Mouse (Mus musculus) stomach, embryonic 15.5 days (tissue): ENCODE results near the gene Rad23a. TPM values are rescaled to one million over a fixed set of nuclear protein-coding genes. Genes with fewer than 3 reads are reported as not detected.
"Not testable (repeated sequence)": the region's sequence is repeated elsewhere in the genome, so short reads cannot be mapped to it uniquely, and the experiment has no call there.

Experiments used
- ATAC-seq: fragments of 200-750 bp; cut with Nextera tagmentation; 2 replicates; pipeline ENCODE4 v1.8.0; 2017; ENCODE audit warnings: low read depth, moderate number of reproducible peaks, moderate TSS enrichment; ENCODE audit not compliant: insufficient read depth, low FRiP score
- H3K27ac ChIP-seq: fragments of 300-500 bp; sonication (generic); 2 replicates; pipeline ENCODE4 v1.5.1; 2015; ENCODE audit warnings: mild to moderate bottlenecking, inconsistent platforms
- H3K27me3 ChIP-seq: fragments of 300-500 bp; sonication (generic); replicated peaks from 2 replicates; pipeline ENCODE4 v1.6.1; 2015; ENCODE audit warnings: inconsistent platforms
- H3K36me3 ChIP-seq: fragments of 300-500 bp; sonication (generic); 2 replicates; pipeline ENCODE4 v1.6.1; 2015; ENCODE audit warnings: inconsistent platforms
- H3K4me1 ChIP-seq: fragments of 300-500 bp; sonication (generic); 2 replicates; pipeline ENCODE4 v1.6.1; 2015; ENCODE audit warnings: inconsistent platforms
- H3K4me2 ChIP-seq: fragments of 300-500 bp; sonication (generic); 2 replicates; pipeline ENCODE4 v1.6.1; 2015; ENCODE audit warnings: mild to moderate bottlenecking, inconsistent platforms
- H3K4me3 ChIP-seq: fragments of 300-500 bp; sonication (generic); replicated peaks from 2 replicates; pipeline ENCODE4 v1.5.1; 2015; ENCODE audit warnings: inconsistent platforms
- H3K9ac ChIP-seq: fragments of 300-500 bp; sonication (generic); 2 replicates; pipeline ENCODE4 v1.6.1; 2015; ENCODE audit warnings: inconsistent platforms
- H3K9me3 ChIP-seq: fragments of 300-500 bp; sonication (generic); 2 replicates; pipeline ENCODE4 v1.6.1; 2016; ENCODE audit warnings: inconsistent platforms
- WGBS: fragments of 180-500 bp; shearing (Covaris S2); methylation state at CpG from one replicate; pipeline ENCODE4 v1.1.7; 2015; 5-methylcytosine and 5-hydroxymethylcytosine counted together
- polyA plus RNA-seq: library from polyadenylated mRNA; unstranded; fragments of >200 nt; fragmentation: Nextera tagmentation; extraction: Ambion mirVana; gene quantifications from 2 replicates; pipeline ENCODE4 v1.2.1, GENCODE M21; 2015

Rad23a gene
- polyA plus RNA-seq, 1 experiment from 2014 or later: 130 TPM

DNA sequence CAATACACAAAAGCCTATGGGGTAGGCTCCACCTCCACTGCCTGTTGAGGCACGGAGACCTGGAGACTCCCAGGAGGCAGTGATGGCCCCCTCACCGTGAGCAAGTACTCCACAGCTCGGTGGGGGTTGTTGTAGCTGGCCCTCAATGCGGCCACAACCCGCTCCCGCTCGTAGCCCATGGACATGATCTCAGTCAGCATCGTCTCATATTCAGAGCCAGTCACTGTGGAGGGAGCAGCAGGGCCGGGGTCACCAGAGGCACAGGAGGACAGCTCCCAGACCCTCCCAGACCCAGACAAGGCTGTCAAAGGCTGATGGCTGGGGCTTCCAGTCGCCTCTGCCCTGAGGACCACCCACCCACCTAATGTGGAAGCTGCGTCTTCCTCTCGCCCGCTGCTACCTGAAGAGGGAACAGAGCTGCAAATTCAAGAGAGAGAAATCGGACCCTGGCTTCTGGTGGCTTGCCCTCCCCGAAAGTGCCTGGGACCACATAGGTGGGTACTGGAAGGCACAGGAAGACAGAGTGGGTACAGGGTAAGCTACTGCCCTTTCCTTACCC lies 2.5 kb downstream of the Rad23a start:
- 78% methylated on average over 15 of the region's 15 CpGs for WGBS
- Histone ChIP-seq H3K9ac (no peak overlapping the region), H3K4me1 (peaks cover 21% of the 10 kb centered on the region), H3K27ac (no peak overlapping the region), H3K27me3 (no peaks in the 10 kb centered on the region), H3K9me3 (no peaks in the 10 kb centered on the region), H3K36me3 (peaks cover 63% of the 10 kb centered on the region), H3K4me3 (0 out of 2 replicates have a peak overlapping the region, but pooled peaks have one; percentile 2), H3K4me2 (no peak overlapping the region)
- no peak for ATAC-seq

DNA sequence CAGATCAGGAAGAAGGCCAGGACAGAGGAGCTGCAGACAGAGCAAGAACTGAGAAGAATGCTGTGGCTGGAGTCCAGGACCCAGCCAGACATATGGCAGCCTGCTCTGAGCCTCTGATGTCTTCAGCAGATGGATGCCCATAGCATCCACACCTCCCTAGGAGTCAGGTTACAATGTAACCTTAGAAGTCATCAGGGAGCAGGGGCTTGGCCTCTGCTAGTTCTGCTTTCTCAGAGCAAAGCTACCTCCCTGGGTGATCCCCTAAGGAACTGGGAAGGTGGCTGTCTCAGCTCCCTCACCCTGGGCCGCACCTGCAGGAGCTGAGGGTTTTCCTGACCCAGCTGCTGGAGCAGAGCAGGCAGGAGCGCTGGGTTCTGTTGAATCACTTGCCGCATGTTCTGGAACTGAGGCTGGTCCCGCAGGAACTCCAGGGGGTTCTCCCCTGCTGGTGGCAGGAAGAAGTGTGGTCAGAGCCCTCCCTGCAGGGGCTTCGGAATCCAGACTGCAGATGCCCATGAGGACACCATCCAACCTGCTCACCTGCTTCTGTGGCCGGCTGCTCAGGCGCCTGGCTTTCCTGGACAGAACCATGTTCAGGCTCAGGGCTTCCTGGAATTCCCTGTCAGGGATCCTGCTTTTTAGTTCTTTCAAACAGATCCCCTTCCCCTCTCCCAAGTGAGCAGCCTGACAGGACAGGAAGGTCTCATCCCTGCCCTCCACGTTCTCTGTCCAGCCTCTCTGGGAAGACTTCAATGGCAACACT lies 3.1 kb downstream of the Rad23a start:
- no peak overlapping the region for H3K4me2 ChIP-seq
- no peak overlapping the region for H3K27ac ChIP-seq
- no peak overlapping the region for H3K9ac ChIP-seq
- no peaks in the 10 kb centered on the region for H3K9me3 ChIP-seq
- H3K4me1 ChIP-seq: peaks cover 24% of the 10 kb centered on the region
- H3K4me3 ChIP-seq: 0 out of 2 replicates have a peak overlapping the region, but pooled peaks have one; percentile 2
- H3K27me3 ChIP-seq: no peaks in the 10 kb centered on the region
- no peak for ATAC-seq
- 52% methylated on average over 8 of the region's 8 CpGs for WGBS
- peaks cover 56% of the 10 kb centered on the region for H3K36me3 ChIP-seq

DNA sequence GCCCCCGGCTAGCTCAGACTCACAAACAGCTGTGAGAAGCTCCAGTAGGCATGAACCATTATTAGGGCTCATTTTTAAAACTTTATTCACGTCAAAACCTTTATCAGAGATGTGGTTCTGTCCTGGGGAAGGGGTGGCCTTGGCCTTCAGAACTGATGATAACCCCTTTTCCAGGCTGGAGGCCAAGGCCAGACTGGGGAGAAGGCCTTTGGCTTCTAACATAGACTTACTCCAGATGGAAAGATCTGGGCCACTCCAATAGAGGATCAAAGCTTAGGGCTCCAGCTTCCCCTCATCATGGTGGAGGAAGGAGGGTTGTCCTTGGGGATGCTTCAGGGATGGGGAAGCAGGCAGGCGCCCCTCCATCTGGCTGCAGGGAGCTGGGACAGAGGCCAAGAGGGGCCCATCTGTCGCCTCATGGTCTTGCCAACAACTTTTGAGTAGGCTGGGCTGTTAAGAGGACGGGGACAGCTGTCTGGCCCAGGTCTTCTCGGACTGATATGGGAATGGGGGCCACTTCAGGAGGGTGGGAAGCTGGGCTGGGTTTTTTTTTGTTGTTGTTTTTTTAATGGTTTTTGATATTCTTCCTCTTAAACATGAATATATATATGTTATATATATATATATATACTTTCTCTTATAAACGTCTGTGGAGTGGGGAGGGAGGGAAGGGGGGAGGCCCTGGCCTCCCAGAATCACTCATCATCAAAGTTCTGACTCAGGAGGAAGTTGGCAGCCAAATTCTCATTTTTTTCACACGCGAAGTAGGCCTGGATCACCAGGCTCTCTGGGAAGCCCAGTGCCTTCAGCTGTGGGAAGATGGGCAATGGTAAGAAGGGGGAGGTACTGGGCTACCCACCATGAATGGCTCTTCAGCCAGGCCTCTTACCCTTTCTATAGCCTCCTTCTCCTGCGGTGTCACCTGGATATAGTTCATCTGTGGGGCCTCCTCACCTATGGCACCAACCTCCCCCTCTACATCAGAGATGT lies 5.3 kb downstream of the Rad23a start:
- Histone ChIP-seq H3K9me3 (no peaks in the 10 kb centered on the region), H3K9ac (no peak overlapping the region), H3K27me3 (no peaks in the 10 kb centered on the region), H3K4me3 (no peak overlapping the region), H3K27ac (0 out of 2 replicates have a peak overlapping the region, but pooled peaks have one; percentile 12), H3K36me3 (peaks cover 44% of the 10 kb centered on the region), H3K4me1 (peaks cover 24% of the 10 kb centered on the region), H3K4me2 (no peak overlapping the region)
- WGBS: 53% methylated on average over 10 of the region's 10 CpGs
- no peak for ATAC-seq

DNA sequence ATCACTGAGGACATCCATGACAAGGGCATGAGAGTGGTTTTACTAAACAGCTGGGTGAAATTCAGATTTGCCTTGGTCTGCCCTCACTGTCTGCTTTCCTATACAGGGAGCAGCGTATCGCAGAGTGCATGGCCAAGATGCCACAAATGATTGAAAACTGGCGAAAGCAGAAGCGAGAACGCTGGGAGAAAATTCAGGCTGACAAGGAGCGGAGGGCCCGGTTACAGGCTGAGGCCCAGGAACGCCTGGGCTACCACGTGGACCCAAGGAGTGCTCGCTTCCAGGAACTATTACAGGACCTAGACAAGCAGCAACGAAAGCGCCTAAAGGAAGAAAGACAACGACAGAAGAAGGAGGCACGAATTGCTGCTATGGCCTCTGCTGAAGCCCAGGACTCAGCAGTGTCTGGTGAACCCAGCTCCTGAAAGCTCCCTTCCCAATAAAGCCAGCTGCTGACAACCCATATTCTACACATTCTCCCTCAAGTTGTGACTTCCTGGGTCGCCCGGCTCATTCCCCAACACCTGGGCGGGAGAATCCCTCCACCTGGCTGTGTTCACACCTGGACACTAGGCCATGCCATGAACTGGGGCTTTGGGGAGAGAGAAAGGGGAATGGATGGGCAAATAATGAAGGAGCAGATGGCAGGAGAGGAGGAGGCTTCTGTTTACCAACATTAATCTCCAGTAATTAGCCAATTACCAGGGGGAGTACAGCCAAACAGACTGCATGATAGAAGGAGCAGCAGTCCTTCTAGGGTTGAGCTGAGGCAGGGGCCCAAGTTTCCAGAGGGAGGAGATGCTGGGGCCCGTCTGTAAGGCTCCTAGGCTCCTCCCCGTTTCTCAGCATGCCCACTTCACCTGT lies 6.2 kb downstream of the Rad23a start:
- peaks cover 18% of the 10 kb centered on the region for H3K4me1 ChIP-seq
- no peak overlapping the region for H3K4me3 ChIP-seq
- H3K27ac ChIP-seq: 0 out of 2 replicates have a peak overlapping the region, but pooled peaks have one; percentile 12
- no peaks in the 10 kb centered on the region for H3K9me3 ChIP-seq
- no peak overlapping the region for H3K4me2 ChIP-seq
- 83% methylated on average over 19 of the region's 19 CpGs for WGBS
- no peaks in the 10 kb centered on the region for H3K27me3 ChIP-seq
- ATAC-seq: no peak
- H3K36me3 ChIP-seq: peaks cover 44% of the 10 kb centered on the region
- H3K9ac ChIP-seq: no peak overlapping the region

DNA sequence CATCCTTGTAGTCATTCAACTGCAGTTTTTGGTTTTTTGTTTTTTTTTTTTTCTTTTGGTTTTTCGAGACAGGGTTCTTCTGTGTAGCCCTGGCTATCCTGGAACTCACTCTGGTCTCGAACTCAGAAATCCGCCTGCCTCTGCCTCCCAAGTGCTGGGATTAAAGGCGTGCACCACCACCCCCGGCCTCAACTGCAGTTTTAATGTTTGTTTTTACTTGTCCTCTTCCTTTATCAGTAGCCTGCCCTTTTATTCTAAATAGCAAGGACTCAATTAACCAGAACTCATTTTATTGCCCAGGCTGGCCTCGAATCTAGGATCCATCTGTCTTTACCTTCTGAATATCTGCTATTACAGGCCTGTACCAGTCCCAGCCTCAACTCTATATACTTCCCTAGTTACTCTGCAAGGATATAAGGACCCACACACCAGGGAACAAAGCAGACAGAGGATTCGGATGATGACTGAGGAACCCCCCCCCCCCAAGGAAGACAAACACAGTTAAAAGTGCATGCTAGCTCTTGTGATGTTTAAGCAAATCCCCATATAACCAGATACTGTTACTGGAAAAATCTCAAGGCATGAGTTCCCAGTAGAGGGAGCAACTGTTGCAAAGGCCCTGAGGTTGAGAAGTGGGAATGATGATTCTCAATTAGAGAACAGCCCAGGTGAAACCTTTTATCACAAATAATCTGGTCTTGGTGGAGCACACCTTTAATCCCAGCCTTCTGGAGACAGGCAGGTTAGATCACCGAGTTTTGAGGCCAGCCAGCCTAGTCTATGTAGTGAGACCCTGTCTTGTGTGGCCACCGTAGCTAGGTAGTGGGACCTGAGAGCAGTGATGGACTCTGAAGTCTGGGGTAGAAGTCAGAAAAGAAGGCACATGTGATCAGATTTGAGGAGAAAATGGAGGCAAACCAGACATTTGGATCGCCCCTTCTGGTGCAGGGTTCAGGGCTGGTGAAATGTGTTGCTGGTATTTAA lies 7.4 kb downstream of the Rad23a start:
- H3K4me3 ChIP-seq: peak overlapping the region; percentile 99
- no peaks in the 10 kb centered on the region for H3K9me3 ChIP-seq
- peaks cover 38% of the 10 kb centered on the region for H3K36me3 ChIP-seq
- peak overlapping the region; percentile 96 for H3K27ac ChIP-seq
- H3K4me2 ChIP-seq: peak overlapping the region; percentile 61
- peaks cover 16% of the 10 kb centered on the region for H3K4me1 ChIP-seq
- no peaks in the 10 kb centered on the region for H3K27me3 ChIP-seq
- ATAC-seq: no peak
- WGBS: 53% methylated on average over 10 of the region's 10 CpGs
- peak overlapping the region; percentile 95 for H3K9ac ChIP-seq

DNA sequence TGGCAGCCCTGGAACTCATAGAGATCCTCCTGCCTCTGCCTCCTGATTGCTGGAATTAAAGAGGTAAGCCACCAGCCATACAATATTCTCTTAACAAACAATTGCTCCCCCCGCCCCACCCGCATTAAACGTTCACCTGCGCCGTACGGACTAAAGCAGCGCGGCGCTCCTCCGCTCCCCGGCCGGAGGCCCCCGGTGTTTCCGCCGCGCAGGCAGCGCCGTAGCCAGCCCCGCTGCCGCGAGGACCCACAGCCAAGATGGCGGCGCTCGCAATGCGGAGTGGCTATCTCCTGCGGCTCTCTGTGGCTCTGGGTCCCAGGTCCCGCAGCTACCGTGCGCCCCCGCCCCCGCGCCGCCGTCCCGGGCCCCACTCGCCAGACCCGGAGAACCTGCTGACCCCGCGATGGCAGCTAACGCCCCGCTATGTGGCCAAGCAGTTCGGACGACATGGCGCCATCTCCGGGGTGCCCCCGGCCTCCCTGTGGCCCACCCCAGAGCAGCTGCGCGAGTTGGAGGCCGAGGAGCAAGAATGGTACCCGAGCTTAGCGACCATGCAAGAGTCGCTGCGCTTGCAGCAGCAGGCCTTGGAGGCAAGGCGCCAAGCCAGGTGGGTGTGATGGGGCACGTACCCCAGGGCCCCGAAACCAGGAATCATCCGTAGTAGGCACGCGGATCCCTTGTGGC lies 8.3 kb downstream of the Rad23a start:
- H3K36me3 ChIP-seq: peaks cover 30% of the 10 kb centered on the region
- H3K9ac ChIP-seq: peak overlapping the region; percentile 95
- peaks cover 16% of the 10 kb centered on the region for H3K4me1 ChIP-seq
- ATAC-seq: peak; percentile 72
- no peaks in the 10 kb centered on the region for H3K9me3 ChIP-seq
- H3K27ac ChIP-seq: peak overlapping the region; percentile 96
- 1% methylated on average over 58 of the region's 59 CpGs for WGBS
- peak overlapping the region; percentile 61 for H3K4me2 ChIP-seq
- no peaks in the 10 kb centered on the region for H3K27me3 ChIP-seq
- H3K4me3 ChIP-seq: peak overlapping the region; percentile 99

DNA sequence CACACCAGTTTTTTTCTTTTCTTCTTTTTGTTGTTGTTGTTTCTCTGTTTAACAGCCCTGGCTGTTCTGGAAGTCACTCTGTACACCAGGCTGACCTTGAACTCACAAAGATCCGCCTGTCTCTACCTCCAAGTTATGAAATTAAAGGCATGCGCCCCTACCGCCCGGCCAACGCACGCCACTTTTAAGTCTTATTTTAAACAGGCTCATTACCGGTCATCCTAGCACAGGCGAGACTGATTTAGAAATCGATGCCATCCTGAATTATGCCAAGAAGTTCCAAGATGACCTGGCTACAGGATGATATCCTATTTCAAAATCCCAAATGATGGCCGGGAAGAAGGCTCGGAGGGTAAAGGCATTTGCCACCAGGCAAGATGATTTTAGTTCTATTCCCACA lies 9.0 kb downstream of the Rad23a start, which contains the start of gene Gadd45gip1:
Gene Gadd45gip1, plus strand, starts transcription at position 33 of the 400 bp plus-strand sequence.
- peak within 1 kb of the TSS; percentile 95 for H3K9ac ChIP-seq
- ATAC-seq: no peak
- H3K4me3 ChIP-seq: peak within 1 kb of the TSS; percentile 99
- H3K4me2 ChIP-seq: peak within 1 kb of the TSS; percentile 61
- H3K4me1 ChIP-seq: peaks cover 16% of the 10 kb centered on the region
- H3K27ac ChIP-seq: peak within 1 kb of the TSS; percentile 96
- H3K36me3 ChIP-seq: peaks cover 23% of the 10 kb centered on the region
- no peaks in the 10 kb centered on the region for H3K27me3 ChIP-seq
- no peaks in the 10 kb centered on the region for H3K9me3 ChIP-seq
- WGBS: 61% methylated on average over 11 of the region's 11 CpGs

DNA sequence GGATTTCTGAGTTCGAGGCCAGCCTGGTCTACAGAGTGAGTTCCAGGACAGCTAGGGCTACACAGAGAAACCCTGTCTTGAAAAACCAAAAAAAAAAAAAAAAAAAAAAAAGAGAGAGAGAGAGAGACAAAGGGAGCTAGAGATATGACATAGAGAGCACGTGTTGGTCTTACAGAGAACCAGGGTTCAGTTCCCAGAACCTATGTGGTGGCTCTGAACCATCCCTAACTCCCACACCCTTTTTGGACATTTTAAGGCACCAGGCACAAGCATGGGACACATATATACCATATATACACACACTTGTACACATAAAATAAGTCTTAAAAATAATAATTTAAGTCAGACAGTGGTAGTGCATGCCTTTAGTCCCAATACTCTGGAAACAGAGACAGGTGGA lies 13.9 kb downstream of the Rad23a start:
- not testable (repeated sequence) for H3K9me3 ChIP-seq, H3K36me3 ChIP-seq, H3K4me1 ChIP-seq, H3K4me3 ChIP-seq, H3K27ac ChIP-seq, H3K27me3 ChIP-seq, H3K4me2 ChIP-seq, H3K9ac ChIP-seq, ATAC-seq
- WGBS: 81% methylated on average over 2 of the region's 2 CpGs

DNA sequence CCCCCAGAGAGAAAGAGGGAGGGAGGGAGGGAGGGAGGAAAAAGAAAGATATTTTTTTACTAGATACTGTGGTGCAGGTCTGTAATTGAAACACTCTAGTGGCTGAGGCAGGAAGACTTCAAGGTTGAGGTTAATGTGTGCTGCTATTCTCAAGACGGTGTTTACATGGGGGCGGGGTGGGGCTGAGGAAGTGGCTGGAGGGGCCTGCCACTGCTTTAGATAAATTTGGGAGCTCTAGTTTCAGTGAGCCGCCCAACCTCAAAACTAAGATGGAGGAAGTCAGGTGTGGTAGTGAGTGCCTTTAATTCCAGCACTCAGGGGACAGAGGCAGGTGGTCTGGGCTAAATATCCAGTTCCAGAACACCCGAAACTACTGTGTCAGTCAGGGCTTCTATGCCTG lies 14.8 kb downstream of the Rad23a start:
- Histone ChIP-seq H3K9me3 (no peaks in the 10 kb centered on the region), H3K27ac (no peak overlapping the region), H3K36me3 (no peaks in the 10 kb centered on the region), H3K4me1 (peaks cover 7% of the 10 kb centered on the region; the same call in 1 of the 2 replicates), H3K4me2 (no peak overlapping the region), H3K4me3 (no peak overlapping the region), H3K9ac (no peak overlapping the region), H3K27me3 (no peaks in the 10 kb centered on the region)
- ATAC-seq: no peak
- WGBS: 46% methylated on average over 4 of the region's 4 CpGs

DNA sequence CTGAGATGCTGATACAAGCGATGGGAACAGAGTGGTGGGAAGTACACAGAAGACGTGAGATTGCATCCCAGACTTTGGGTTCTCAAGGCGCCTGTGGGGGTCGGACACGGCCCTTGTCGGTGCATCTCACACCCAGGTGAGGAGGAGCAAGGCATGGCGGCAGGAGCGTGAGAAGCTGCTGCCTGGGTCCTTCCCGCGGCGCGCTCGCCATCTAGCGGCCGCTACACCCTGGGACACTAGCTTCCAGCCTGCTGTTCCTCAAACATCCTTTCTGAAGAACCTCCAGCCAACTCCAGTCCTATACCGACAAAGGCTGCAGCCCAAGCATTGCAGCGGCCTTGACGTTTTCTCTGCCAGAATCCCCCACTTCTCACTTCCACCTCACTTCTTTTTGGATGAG lies 16.8 kb downstream of the Rad23a start:
- 1% methylated on average over 18 of the region's 18 CpGs for WGBS
- Histone ChIP-seq H3K4me3 (no peak overlapping the region), H3K27ac (no peak overlapping the region), H3K36me3 (no peaks in the 10 kb centered on the region), H3K27me3 (no peaks in the 10 kb centered on the region), H3K4me1 (peaks cover 7% of the 10 kb centered on the region; the same call in 1 of the 2 replicates), H3K9ac (no peak overlapping the region), H3K9me3 (no peaks in the 10 kb centered on the region), H3K4me2 (peak overlapping the region; percentile 53)
- ATAC-seq: peak; percentile 81
